Mouse (Mus musculus) embryonic facial prominence, embryonic 12.5 days (tissue): ENCODE data around the gene Ptpre. TPM values are rescaled to one million over a fixed set of nuclear protein-coding genes. Genes with fewer than 3 reads are reported as not detected.
A peak's percentile ranks its signal among the peaks of the same experiment; 100 is the strongest.

ENCODE experiments used
- ATAC-seq: fragments of 200-750 bp; cut with Nextera tagmentation; 2 replicates; pipeline ENCODE4 v1.8.0; 2017; ENCODE audit not compliant: insufficient number of reproducible peaks, insufficient read depth, low FRiP score, low TSS enrichment
- H3K27ac ChIP-seq: fragments of 300-500 bp; sonication (generic); 2 replicates; pipeline ENCODE4 v1.5.1; 2016; ENCODE audit warnings: mild to moderate bottlenecking
- H3K27me3 ChIP-seq: fragments of 300-500 bp; sonication (generic); 2 replicates; pipeline ENCODE4 v1.6.1; 2016; ENCODE audit warnings: mild to moderate bottlenecking, moderate library complexity
- H3K36me3 ChIP-seq: fragments of 300-500 bp; sonication (generic); 2 replicates; pipeline ENCODE4 v1.6.1; 2016; ENCODE audit warnings: mild to moderate bottlenecking
- H3K4me1 ChIP-seq: fragments of 300-500 bp; sonication (generic); 2 replicates; pipeline ENCODE4 v1.6.1; 2016
- H3K4me2 ChIP-seq: fragments of 300-500 bp; sonication (generic); replicated peaks from 2 replicates; pipeline ENCODE4 v1.6.1; 2016; ENCODE audit warnings: mild to moderate bottlenecking, moderate library complexity
- H3K4me3 ChIP-seq: fragments of 300-500 bp; sonication (generic); 2 replicates; pipeline ENCODE4 v1.5.1; 2016; ENCODE audit warnings: mild to moderate bottlenecking
- H3K9ac ChIP-seq: fragments of 300-500 bp; sonication (generic); 2 replicates; pipeline ENCODE4 v1.6.1; 2016; ENCODE audit warnings: mild to moderate bottlenecking, moderate library complexity
- H3K9me3 ChIP-seq: fragments of 300-500 bp; sonication (generic); 2 replicates; pipeline ENCODE4 v1.6.1; 2016; ENCODE audit warnings: mild to moderate bottlenecking, moderate library complexity
- WGBS: fragments of 180-500 bp; shearing (Covaris S2); methylation state at CpG from one replicate; pipeline ENCODE4 v1.1.7; 2016; 5-methylcytosine and 5-hydroxymethylcytosine counted together
- microRNA counts: library from miRNA; unstranded; fragments of <30 nt; microRNA quantifications from one replicate; lab custom pipeline; 2017
- microRNA-seq: library from miRNA; unstranded; fragments of <30 nt; microRNA quantifications from one replicate; pipeline ENCODE4, GENCODE M21; 2017
- polyA plus RNA-seq: library from polyadenylated mRNA; unstranded; fragments of >200 nt; fragmentation: Nextera tagmentation; extraction: Ambion mirVana; gene quantifications from 2 replicates; pipeline ENCODE4 v1.2.1, GENCODE M21; 2016

The Ptpre gene
- polyA plus RNA-seq, 1 experiment from 2014 or later: 2.4 TPM

GRCm38 (mm10) chr7:135723672-135724341 lies 186.5 kb downstream of the Ptpre start:
- Histone ChIP-seq H3K36me3 (no peaks in the 10 kb centered on the region), H3K27me3 (no peaks in the 10 kb centered on the region), H3K27ac (no peak overlapping the region), H3K9ac (no peak overlapping the region), H3K4me2 (no peak overlapping the region), H3K4me1 (no peaks in the 10 kb centered on the region), H3K4me3 (no peak overlapping the region), H3K9me3 (no peaks in the 10 kb centered on the region)
- ATAC-seq: no peak
- WGBS: 71% methylated on average over 6 of the region's 6 CpGs

GRCm38 (mm10) chr7:135726707-135727106 lies 189.4 kb downstream of the Ptpre start:
- H3K9me3 ChIP-seq: no peaks in the 10 kb centered on the region
- H3K36me3 ChIP-seq: no peaks in the 10 kb centered on the region
- H3K4me1 ChIP-seq: no peaks in the 10 kb centered on the region
- H3K27ac ChIP-seq: no peak overlapping the region
- H3K4me2 ChIP-seq: no peak overlapping the region
- no peaks in the 10 kb centered on the region for H3K27me3 ChIP-seq
- WGBS: 77% methylated on average over 1 of the region's 1 CpGs
- ATAC-seq: no peak
- no peak overlapping the region for H3K4me3 ChIP-seq
- no peak overlapping the region for H3K9ac ChIP-seq

GRCm38 (mm10) chr7:135728038-135728437 lies 190.8 kb downstream of the Ptpre start:
- 94% methylated on average over 12 of the region's 12 CpGs for WGBS
- Histone ChIP-seq H3K4me3 (no peak overlapping the region), H3K36me3 (no peaks in the 10 kb centered on the region), H3K27me3 (no peaks in the 10 kb centered on the region), H3K9ac (no peak overlapping the region), H3K9me3 (no peaks in the 10 kb centered on the region), H3K4me1 (no peaks in the 10 kb centered on the region), H3K27ac (no peak overlapping the region), H3K4me2 (no peak overlapping the region)
- ATAC-seq: no peak

- H3K4me3 ChIP-seq: no peak overlapping the region
- no peak overlapping the region for H3K4me2 ChIP-seq
- H3K36me3 ChIP-seq: no peaks in the 10 kb centered on the region
- WGBS: 82% methylated on average over 5 of the region's 5 CpGs
- H3K9me3 ChIP-seq: no peaks in the 10 kb centered on the region
- no peak for ATAC-seq
- no peaks in the 10 kb centered on the region for H3K27me3 ChIP-seq
- no peak overlapping the region for H3K9ac ChIP-seq
- H3K27ac ChIP-seq: no peak overlapping the region
- peaks cover 12% of the 10 kb centered on the region for H3K4me1 ChIP-seq
Measured at GRCm38 (mm10) chr7:135734379-135734778, 197.1 kb downstream of the Ptpre start.

GRCm38 (mm10) chr7:135734911-135735646 lies 197.8 kb downstream of the Ptpre start:
- Histone ChIP-seq H3K27me3 (no peaks in the 10 kb centered on the region), H3K27ac (peak overlapping the region; percentile 63), H3K36me3 (no peaks in the 10 kb centered on the region), H3K4me1 (peaks cover 13% of the 10 kb centered on the region), H3K9me3 (no peaks in the 10 kb centered on the region), H3K4me3 (no peak overlapping the region), H3K4me2 (peak overlapping the region; percentile 37), H3K9ac (no peak overlapping the region)
- no peak for ATAC-seq
- WGBS: 66% methylated on average over 9 of the region's 9 CpGs

MicroRNAs encoded within 50 kb of the gene (microRNA counts, 519-probe panel; counts per million panel counts)
- microRNA mmu-miR-1962 (lab: Ali Mortazavi, UCI): 460 counts per million, percentile 65 among the panel's probes with 10 or more counts

Small RNAs within 50 kb of the gene (microRNA-seq; reads per million reads assigned to microRNA genes)
- not detected for gene Mir1962

Other genes starting within 250 kb of the Ptpre start
- 0.41 and 0.54 TPM in 2 replicates for gene Foxi2, start 127.2 kb upstream of the Ptpre start, polyA plus RNA-seq
- gene Clrn3, start 8.8 kb upstream of the Ptpre start, polyA plus RNA-seq: not detected in 2 replicates
- gene Mki67, start 178.9 kb downstream of the Ptpre start, polyA plus RNA-seq: 47.3 and 50.5 TPM in 2 replicates